Mouse (Mus musculus) ovary, adult 10 weeks (tissue): ENCODE measurements around the gene Cpsf4. TPM values are rescaled to one million over a fixed set of nuclear protein-coding genes. Genes with fewer than 3 reads are reported as not detected.

Experiments
- polyA plus RNA-seq: library from polyadenylated mRNA; stranded (reverse); fragments of 350-450 nt; fragmentation: Illumina TruSeq; extraction: RNeasy Lipid Tissue Mini Kit (QIAGEN cat#74804); gene quantifications from one replicate; pipeline ENCODE4 v1.2.3, GENCODE M21; 2014

Cpsf4 gene
- polyA plus RNA-seq: 1.8 TPM

GRCm38 (mm10) chr5:145166536-145167305 is at the start of gene Cpsf4, which contains the start of gene Ptcd1:
Cpsf4 (plus strand) TSS chr5:145167213.
Ptcd1 (minus strand) TSS chr5:145167108.

DNA sequence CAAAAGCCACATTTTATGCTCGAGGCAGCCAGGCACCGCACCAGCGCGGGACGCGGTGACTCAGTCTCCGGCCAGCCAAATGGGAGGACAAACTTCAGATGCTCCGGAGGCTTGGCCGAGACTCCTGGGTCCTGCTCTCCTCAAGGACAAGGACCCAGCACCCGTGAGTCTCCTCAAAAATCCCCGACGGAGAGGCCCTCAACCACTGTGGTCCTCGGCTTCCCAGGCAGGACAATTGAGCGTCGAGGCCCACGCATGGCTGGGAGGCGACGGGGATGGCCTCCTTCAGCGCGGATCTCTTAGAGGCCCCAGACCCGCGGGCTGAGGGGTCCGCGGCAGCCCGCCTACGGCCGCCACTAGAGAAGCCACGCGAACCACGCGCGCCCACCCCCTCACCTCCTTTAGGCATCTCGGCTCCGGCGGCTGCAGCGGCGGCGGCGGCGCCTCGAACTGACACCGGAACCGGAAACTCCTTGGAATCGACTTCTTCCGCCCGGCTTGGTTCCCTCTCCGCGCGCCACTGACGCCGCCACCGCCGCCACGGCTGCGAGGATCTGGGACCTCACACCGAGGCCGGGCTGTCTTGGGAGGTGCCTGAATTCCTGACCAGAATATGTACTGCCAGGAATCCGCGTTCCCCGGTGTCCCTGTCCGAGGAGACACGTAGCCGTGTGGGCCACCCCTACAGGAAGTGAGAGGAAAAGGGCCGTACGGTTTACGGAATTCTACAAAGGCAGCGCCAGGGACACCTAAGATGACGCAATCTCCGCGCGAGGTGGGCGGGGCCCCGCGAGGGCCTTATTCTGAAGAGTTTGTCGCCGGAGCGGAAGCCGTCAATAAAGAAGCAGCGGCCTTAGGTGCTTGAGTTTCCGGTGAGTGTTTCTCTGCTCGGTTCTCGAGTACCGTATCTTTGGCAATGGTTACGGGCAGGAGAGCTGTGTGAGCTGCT is 27.2 kb upstream of the Cpsf4 start, which contains the start of the genes Pdap1 and Bud31:
Gene Pdap1, minus strand, starts transcription at position 668 of the 949 bp plus-strand sequence.
Gene Bud31, plus strand, starts transcription at position 792 of the 949 bp plus-strand sequence.

GRCm38 (mm10) chr5:145191962-145192361 is 24.9 kb downstream of the Cpsf4 start, which contains the start of gene Atp5j2:
Atp5j2 (minus strand) TSS chr5:145192062.

DNA sequence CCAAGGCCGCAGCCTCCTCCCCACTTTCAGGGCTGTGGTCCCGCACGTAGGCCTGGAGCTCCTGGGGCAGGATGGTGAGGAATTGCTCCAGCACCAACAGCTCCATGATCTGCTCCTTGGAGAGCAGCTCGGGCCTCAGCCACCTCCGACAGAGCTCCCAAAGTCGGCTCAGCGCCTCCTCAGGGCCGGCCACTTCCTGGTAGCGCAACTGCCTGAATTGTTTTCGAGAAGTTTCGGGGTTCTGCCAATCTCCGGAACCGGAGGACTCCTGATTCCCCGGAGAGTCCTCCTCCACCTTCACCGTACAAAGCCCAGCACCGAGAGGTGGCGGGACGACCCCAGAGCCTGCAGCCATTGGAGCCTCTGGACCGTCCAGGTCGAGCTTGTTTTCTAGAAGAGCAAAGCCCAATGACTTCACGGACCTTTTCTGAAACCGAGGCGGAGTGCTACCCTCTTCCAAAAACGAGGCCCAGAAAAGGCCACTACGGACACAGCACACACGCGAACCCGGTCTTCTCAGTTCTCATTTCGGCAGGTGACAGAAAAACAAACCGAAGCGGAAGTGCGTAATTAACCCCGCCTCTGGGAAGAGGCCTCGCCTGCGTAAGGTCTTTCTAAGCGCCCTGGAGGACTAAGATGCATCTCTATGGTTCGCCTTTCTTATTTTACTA is 34.4 kb downstream of the Cpsf4 start, which contains the start of gene Zkscan14:
Gene Zkscan14, minus strand, starts transcription at position 548 of the 671 bp plus-strand sequence.

DNA sequence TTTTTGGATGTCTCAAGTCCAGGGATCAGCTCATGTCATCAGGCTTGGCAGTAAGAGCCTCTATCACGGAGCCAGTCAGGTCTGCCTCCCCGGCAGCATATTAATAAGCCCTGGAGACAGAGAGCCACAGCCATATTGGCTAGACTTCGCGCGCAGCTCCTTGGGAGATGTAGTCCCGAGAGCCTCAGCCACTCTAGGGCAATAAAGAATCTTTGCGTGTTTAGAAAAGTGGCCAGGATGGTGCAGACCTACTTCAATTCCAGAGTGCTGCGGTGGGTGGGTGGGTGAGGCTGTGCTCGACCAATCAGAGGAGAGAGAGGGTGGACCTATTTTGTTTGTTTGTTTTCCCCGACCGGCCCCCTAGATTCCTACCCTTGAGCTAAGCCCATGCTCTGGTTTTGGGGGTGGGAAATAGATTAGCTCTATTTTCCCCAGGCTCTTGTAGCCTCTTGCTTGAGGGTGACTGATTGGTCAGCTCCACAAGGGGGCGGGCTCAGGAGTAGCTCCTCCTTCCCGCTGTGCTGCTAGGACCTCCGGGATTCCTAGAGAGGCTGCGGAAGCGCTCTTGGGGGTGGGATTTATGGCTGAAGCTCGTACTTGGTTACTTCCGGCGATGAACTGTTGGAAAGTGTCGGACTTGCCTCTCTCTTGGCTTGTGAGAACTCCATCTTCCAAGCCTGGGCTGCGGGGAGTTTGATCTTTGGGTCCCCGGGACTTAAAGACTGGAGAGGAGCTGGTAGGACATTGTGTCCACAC is 37.1 kb downstream of the Cpsf4 start, which contains the start of gene Zkscan5:
Gene Zkscan5, plus strand, starts transcription at position 627 of the 756 bp plus-strand sequence.

GRCm38 (mm10) chr5:145231367-145231871 is 64.4 kb downstream of the Cpsf4 start, which contains the start of gene Zfp655:
Zfp655 (plus strand) TSS chr5:145231715.

Other genes with a start within 250 kb of the Cpsf4 start
- gene Smurf1, start 201.4 kb upstream of the Cpsf4 start, polyA plus RNA-seq: 13.4 TPM
- gene Gm4871, start 134.5 kb upstream of the Cpsf4 start, polyA plus RNA-seq: not detected
- not detected for gene 1700018F24Rik, start 124.2 kb upstream of the Cpsf4 start, polyA plus RNA-seq
- gene Arpc1a, start 83.4 kb upstream of the Cpsf4 start, polyA plus RNA-seq: 24.2 TPM
- gene Kpna7, start 83.2 kb upstream of the Cpsf4 start, polyA plus RNA-seq: 4.9 TPM
- 31.5 TPM for gene Arpc1b, start 53.0 kb upstream of the Cpsf4 start, polyA plus RNA-seq
- gene Pdap1, start 27.0 kb upstream of the Cpsf4 start, polyA plus RNA-seq: 24.7 TPM
- 235 TPM for gene Bud31, start 26.9 kb upstream of the Cpsf4 start, polyA plus RNA-seq
- gene Ptcd1, start 105 bp upstream of the Cpsf4 start, polyA plus RNA-seq: 1.0 TPM
- 10.3 TPM for gene Atp5j2, start 24.8 kb downstream of the Cpsf4 start, polyA plus RNA-seq
- 1.8 TPM for gene Zkscan14, start 34.7 kb downstream of the Cpsf4 start, polyA plus RNA-seq
- 11.6 TPM for gene Zkscan5, start 37.3 kb downstream of the Cpsf4 start, polyA plus RNA-seq
- gene Zfp655, start 64.5 kb downstream of the Cpsf4 start, polyA plus RNA-seq: 162 TPM
- gene Zscan25, start 113.3 kb downstream of the Cpsf4 start, polyA plus RNA-seq: not detected
- gene Cyp3a57, start 178.1 kb downstream of the Cpsf4 start, polyA plus RNA-seq: not detected